Mouse (Mus musculus) heart, embryonic 13.5 days (tissue): ENCODE measurements at regions not wholly inside any gene's neighbourhood (a gene's known extent, or its start where the extent isn't known, plus 50 kb on each side); places are given as distances from the start of the nearest gene placed in this dataset.

Experiments
- ATAC-seq: fragments of 200-750 bp; cut with Nextera tagmentation; 2 replicates; pipeline ENCODE4 v1.8.0; 2017; ENCODE audit warnings: moderate TSS enrichment; ENCODE audit not compliant: insufficient number of reproducible peaks, low FRiP score, low TSS enrichment; ENCODE audit errors: extremely low read depth
- H3K27ac ChIP-seq: fragments of 300-500 bp; sonication (generic); replicated peaks from 2 replicates; pipeline ENCODE4 v1.5.1; 2015; ENCODE audit warnings: moderate library complexity, mild to moderate bottlenecking, inconsistent platforms
- H3K27me3 ChIP-seq: fragments of 300-500 bp; sonication (generic); replicated peaks from 2 replicates; pipeline ENCODE4 v1.6.1; 2015; ENCODE audit warnings: mild to moderate bottlenecking, inconsistent platforms
- H3K36me3 ChIP-seq: fragments of 300-500 bp; sonication (generic); 2 replicates; pipeline ENCODE4 v1.6.1; 2015; ENCODE audit warnings: mild to moderate bottlenecking, inconsistent platforms
- H3K4me1 ChIP-seq: fragments of 300-500 bp; sonication (generic); 2 replicates; pipeline ENCODE4 v1.6.1; 2015; ENCODE audit warnings: inconsistent platforms
- H3K4me2 ChIP-seq: fragments of 300-500 bp; sonication (generic); 2 replicates; pipeline ENCODE4 v1.6.1; 2015; ENCODE audit warnings: inconsistent platforms, mild to moderate bottlenecking, moderate library complexity
- H3K4me3 ChIP-seq: fragments of 300-500 bp; sonication (generic); 2 replicates; pipeline ENCODE4 v1.5.1; 2015; ENCODE audit warnings: moderate library complexity, mild to moderate bottlenecking, inconsistent platforms
- H3K9ac ChIP-seq: fragments of 300-500 bp; sonication (generic); 2 replicates; pipeline ENCODE4 v1.6.1; 2015; ENCODE audit warnings: inconsistent platforms, mild to moderate bottlenecking, moderate library complexity
- H3K9me3 ChIP-seq: fragments of 300-500 bp; sonication (generic); 2 replicates; pipeline ENCODE4 v1.6.1; 2016; ENCODE audit warnings: inconsistent platforms
- WGBS: fragments of 180-500 bp; shearing (Covaris S2); methylation state at CpG from one replicate; pipeline ENCODE4 v1.1.7; 2015; ENCODE audit warnings: mixed read lengths; 5-methylcytosine and 5-hydroxymethylcytosine counted together

DNA sequence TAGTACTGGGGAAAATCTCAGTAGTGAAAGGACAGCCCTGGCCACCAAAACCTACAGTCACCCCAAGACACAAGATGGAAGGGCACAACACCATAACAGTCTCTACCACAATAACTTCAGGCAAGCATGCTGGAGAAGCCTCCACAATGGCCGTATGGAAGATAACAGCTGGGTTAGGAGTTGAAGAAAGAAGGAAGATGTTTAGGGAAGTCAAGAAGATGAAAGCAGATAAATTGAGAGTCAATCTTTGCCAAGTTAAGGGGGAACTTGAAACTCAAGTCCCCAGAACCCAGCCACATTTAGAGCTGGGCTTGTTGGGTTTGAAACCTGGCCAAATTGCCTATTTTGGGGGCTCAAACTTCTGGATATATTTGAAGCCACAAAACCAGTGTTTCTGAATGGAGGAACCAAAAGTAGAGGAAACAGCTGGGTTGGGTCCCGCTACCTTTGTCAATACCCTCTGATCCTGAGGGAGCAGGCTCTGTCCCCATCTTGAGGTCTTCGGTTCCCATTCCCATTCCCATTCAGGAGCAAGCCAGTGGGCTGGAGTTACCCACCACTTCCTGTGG is 147.8 kb downstream of the Cdc5l start:
- H3K36me3 ChIP-seq = no peaks in the 10 kb centered on the region
- no peaks in the 10 kb centered on the region for H3K4me1 ChIP-seq
- H3K27ac ChIP-seq = no peak overlapping the region
- H3K4me2 ChIP-seq = no peak overlapping the region
- no peak overlapping the region for H3K4me3 ChIP-seq
- WGBS = 86% methylated on average over 3 of the region's 3 CpGs
- no peaks in the 10 kb centered on the region for H3K27me3 ChIP-seq
- no peaks in the 10 kb centered on the region for H3K9me3 ChIP-seq
- no peak for ATAC-seq
- H3K9ac ChIP-seq = no peak overlapping the region

DNA sequence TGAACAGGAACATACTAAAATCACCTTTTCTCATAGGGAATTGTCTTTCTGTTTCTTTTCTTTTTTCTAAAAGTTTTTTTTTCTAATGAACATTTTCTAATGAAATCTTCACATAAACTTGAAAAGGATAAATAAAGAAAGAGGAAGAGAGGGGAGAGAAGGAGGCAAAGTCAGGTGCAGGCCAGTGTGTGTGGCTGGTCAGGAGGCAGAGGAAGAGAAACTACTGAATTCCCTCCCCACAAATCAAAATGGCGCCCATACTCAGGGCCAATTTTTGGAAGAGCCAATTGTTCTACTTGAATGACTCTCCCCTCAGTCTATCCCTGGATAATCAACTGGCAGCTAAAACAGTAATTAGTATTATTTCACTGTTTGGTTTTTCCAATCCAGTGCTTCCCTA is 152.0 kb downstream of the Cdc5l start:
- Histone ChIP-seq H3K27ac (no peak overlapping the region), H3K9ac (no peak overlapping the region), H3K9me3 (no peaks in the 10 kb centered on the region), H3K4me1 (no peaks in the 10 kb centered on the region), H3K4me3 (no peak overlapping the region), H3K27me3 (0 out of 2 replicates have a peak, but pooled peaks cover 5% of the 10 kb centered on the region), H3K4me2 (no peak overlapping the region), H3K36me3 (no peaks in the 10 kb centered on the region)
- WGBS = 87% methylated on average over 1 of the region's 1 CpGs
- no peak for ATAC-seq

DNA sequence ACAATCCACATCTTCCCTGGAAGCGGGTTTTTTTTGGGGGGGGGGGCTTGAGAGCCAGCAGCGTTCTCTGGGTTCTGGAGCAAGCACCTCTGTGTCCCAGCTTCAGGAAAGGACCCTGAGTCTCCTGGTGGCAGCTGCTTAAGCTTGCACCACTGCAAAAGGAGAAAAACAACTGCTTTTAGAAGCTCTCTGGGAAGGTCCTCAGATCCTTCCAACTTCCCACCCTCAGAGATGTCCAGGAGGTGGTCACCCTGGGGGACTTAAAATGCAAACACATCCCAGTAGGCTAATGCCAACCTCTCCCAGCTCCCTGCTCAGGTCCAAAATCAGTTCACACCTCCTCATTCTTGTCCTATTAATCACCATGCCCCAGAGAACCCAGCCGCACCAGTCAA is 153.7 kb downstream of the Cdc5l start:
- H3K27me3 ChIP-seq = 0 out of 2 replicates have a peak, but pooled peaks cover 8% of the 10 kb centered on the region
- no peak overlapping the region for H3K27ac ChIP-seq
- 23% methylated on average over 3 of the region's 3 CpGs for WGBS
- H3K9me3 ChIP-seq = no peaks in the 10 kb centered on the region
- no peak overlapping the region for H3K9ac ChIP-seq
- no peaks in the 10 kb centered on the region for H3K4me1 ChIP-seq
- H3K4me3 ChIP-seq = no peak overlapping the region
- no peak overlapping the region for H3K4me2 ChIP-seq
- no peak for ATAC-seq
- no peaks in the 10 kb centered on the region for H3K36me3 ChIP-seq

DNA sequence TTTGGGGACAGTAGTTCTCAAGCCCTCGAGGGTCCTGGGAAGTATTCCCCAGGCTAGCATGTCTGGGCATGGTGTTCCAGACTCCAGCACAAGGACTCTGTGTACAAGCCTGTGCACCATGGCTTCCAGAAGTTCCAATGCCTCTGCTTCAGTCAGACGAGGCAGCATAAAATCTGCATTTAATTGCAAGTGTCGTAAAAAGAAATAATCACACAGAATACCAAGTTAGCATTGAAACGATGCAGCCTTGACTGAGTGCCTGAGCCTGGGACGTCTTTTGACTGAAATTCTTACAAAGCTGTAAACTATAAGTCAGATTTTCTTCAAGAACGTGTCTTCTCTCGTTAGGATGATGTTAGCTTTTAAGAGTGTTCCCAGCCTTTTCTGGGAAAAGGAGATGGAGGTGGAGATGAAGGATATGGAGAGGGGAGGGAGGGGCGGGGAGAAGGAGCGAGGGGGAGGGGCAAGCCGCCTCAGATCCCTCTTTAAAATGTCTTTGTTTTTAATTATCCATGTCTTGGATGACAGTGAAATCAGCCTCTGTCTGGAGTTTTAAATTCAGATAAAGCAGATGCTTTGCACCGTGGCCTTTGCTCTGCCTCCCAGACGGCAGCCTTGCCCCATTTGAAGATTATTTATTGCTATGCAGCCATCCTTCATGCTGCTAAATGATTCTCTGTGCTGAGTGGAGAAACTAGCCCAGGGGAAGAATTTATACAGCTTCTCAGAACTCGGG is 154.3 kb downstream of the Cdc5l start:
- WGBS = 46% methylated on average over 13 of the region's 13 CpGs
- no peaks in the 10 kb centered on the region for H3K36me3 ChIP-seq
- no peak for ATAC-seq
- H3K9me3 ChIP-seq = no peaks in the 10 kb centered on the region
- no peaks in the 10 kb centered on the region for H3K4me1 ChIP-seq
- no peak overlapping the region for H3K4me3 ChIP-seq
- H3K4me2 ChIP-seq = no peak overlapping the region
- 0 out of 2 replicates have a peak, but pooled peaks cover 8% of the 10 kb centered on the region for H3K27me3 ChIP-seq
- H3K27ac ChIP-seq = no peak overlapping the region
- no peak overlapping the region for H3K9ac ChIP-seq

DNA sequence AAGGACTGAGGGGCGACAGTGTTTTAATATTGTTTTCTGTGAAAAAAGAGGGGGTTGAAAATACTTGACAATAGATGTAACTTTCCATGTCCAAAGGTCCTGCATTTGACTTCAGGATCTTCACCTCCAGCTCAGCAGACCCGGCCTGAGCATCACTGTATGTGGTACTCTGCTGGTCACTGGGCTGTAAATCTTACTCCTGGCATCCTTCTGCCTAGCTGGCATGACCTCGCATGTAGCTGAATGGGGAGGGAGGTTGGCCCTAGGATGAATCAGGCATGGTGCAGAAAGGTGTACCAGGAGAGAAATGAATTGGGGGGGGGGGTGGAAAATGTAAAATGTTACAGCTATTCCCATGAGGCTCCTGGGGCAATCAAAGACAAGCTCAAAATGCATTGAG is 156.0 kb downstream of the Cdc5l start:
- WGBS = 70% methylated on average over 3 of the region's 3 CpGs
- ATAC-seq = no peak

DNA sequence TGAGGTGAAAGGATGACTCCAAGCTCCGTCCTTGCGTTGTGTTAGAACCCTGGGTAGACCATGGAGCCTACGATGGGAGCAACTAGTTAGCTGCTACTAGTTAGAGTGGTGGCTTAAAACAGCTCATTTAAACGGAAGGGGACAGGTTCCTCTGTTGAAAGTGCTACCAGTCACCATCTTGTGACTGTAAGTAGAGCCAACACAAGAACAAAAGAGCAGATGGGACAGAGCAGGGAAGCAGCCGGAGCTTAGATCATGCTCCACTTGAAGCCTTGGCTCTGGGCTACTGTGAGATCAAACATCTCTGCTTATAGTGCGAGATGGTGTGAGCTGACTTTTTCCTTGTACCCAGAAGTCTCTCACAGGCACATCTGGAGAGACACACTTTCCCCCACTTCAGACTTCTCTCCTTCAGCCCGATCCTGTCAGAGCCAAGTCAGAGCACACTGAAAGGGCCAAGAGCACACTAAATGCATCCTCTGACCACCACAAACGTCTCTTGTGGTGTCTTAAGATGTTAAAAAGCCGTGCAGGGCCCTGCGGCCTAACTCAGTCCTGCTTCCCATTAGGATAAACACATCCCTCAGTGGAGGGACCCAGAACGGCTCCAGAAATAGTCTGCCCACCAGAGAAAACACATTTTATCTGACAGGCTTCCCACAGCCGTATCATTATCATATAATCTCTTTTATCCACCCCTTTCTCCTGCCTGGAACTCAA is 156.7 kb downstream of the Cdc5l start:
- H3K4me2 ChIP-seq = no peak overlapping the region
- H3K27ac ChIP-seq = no peak overlapping the region
- no peak overlapping the region for H3K4me3 ChIP-seq
- WGBS = 60% methylated on average over 12 of the region's 12 CpGs
- H3K27me3 ChIP-seq = 0 out of 2 replicates have a peak, but pooled peaks cover 8% of the 10 kb centered on the region
- H3K9ac ChIP-seq = no peak overlapping the region
- ATAC-seq = no peak
- H3K4me1 ChIP-seq = no peaks in the 10 kb centered on the region
- H3K9me3 ChIP-seq = 0 out of 2 replicates have a peak, but pooled peaks cover 3% of the 10 kb centered on the region
- H3K36me3 ChIP-seq = no peaks in the 10 kb centered on the region

More for the DNA sequence above, 156.0 kb downstream of the Cdc5l start:
- H3K9ac ChIP-seq = no peak overlapping the region
- no peak overlapping the region for H3K4me3 ChIP-seq
- H3K9me3 ChIP-seq = no peaks in the 10 kb centered on the region
- no peak overlapping the region for H3K27ac ChIP-seq
- H3K36me3 ChIP-seq = no peaks in the 10 kb centered on the region
- H3K4me1 ChIP-seq = no peaks in the 10 kb centered on the region
- no peak overlapping the region for H3K4me2 ChIP-seq
- 0 out of 2 replicates have a peak, but pooled peaks cover 8% of the 10 kb centered on the region for H3K27me3 ChIP-seq

DNA sequence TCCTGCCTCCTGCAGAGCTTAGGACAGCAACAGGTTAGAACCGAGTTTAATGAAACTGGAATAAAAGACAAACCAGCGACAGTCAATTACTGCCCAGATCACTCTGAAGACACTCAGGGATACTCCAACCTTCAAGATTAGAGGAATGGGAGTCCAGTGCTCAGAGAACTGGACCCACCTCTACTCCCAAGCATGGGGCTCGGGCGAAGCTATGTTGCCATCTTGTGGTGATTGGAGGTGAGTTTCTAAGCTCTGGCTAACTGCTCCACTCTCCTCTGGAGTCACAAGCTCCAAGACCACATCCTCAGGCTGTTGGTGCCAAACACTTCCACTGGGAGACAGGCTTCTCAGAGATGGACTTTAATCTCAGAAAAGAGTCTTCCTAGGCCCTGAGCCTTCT is 158.6 kb downstream of the Cdc5l start:
- WGBS = 58% methylated on average over 4 of the region's 4 CpGs
- Histone ChIP-seq H3K4me1 (no peaks in the 10 kb centered on the region), H3K9ac (no peak overlapping the region), H3K27ac (no peak overlapping the region), H3K9me3 (peaks cover 10% of the 10 kb centered on the region), H3K36me3 (no peaks in the 10 kb centered on the region), H3K4me3 (no peak overlapping the region), H3K4me2 (no peak overlapping the region), H3K27me3 (0 out of 2 replicates have a peak, but pooled peaks cover 8% of the 10 kb centered on the region)
- no peak for ATAC-seq

DNA sequence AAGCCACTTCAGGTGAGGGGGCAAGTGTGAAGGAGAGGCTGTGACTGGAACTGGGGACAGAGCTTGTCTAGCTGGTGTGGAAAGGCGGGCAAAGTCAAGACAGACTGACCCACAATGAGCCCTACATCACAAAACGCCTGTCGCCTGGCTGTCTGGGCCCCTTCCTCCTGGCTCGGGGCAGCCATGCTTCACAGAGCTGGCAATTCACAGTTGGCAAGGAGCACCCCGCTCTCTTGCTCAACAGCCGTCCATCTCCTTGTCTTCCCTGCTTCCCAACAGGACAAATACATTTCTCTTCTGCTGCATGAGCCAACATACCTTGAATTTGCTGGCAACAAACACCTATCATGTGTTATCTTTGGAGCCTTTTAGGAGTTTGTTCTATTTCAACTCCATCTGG is 166.8 kb downstream of the Cdc5l start:
- no peak overlapping the region for H3K27ac ChIP-seq
- H3K9me3 ChIP-seq = peaks cover 7% of the 10 kb centered on the region
- no peak overlapping the region for H3K9ac ChIP-seq
- H3K4me2 ChIP-seq = no peak overlapping the region
- WGBS = 66% methylated on average over 6 of the region's 6 CpGs
- H3K4me1 ChIP-seq = no peaks in the 10 kb centered on the region
- H3K4me3 ChIP-seq = no peak overlapping the region
- H3K36me3 ChIP-seq = no peaks in the 10 kb centered on the region
- no peak for ATAC-seq
- H3K27me3 ChIP-seq = 0 out of 2 replicates have a peak, but pooled peaks cover 3% of the 10 kb centered on the region

DNA sequence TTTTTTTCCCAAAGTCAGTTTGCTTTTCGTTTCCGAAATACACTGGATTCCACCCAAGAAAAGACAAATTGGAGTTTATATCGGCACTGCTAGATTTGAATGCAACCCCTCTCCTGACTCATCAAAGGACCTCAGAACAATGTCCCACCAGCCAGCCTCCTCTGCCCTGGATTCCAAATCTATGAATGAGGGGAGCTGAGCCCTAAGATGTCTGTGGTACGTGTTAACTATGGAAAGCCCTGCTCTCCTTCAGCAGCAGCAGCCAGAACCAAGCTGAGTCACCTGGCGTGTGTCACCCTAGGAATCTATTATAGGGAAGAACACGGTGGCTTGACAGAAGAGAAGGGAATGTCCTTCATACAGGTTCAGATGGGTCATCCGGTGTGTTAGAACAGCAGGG is 167.9 kb downstream of the Cdc5l start:
- Histone ChIP-seq H3K4me3 (no peak overlapping the region), H3K9ac (no peak overlapping the region), H3K36me3 (no peaks in the 10 kb centered on the region), H3K4me2 (no peak overlapping the region), H3K27ac (no peak overlapping the region), H3K4me1 (no peaks in the 10 kb centered on the region), H3K9me3 (no peaks in the 10 kb centered on the region), H3K27me3 (0 out of 2 replicates have a peak, but pooled peaks cover 3% of the 10 kb centered on the region)
- 70% methylated on average over 7 of the region's 7 CpGs for WGBS
- ATAC-seq = no peak

DNA sequence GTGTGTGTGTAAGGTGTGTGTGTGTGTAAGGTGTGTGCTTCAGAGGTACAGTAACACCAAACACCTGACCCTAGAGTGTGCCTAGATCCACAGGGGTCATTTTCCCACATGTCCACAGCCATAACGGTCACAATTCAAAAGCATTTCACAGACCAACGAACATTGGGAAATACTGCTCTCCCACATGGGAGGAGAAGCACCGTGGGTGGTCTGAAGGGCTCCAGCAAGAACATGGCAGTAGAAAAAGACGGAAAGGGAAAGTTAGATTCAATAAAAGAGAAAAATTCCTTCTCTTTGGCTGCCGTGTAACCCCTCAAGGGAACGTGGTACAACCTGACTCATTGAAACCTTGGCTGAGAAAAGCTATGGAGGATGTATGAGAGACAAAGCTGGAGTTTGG is 169.1 kb downstream of the Cdc5l start:
- no peak for ATAC-seq
- WGBS = 58% methylated on average over 6 of the region's 6 CpGs

DNA sequence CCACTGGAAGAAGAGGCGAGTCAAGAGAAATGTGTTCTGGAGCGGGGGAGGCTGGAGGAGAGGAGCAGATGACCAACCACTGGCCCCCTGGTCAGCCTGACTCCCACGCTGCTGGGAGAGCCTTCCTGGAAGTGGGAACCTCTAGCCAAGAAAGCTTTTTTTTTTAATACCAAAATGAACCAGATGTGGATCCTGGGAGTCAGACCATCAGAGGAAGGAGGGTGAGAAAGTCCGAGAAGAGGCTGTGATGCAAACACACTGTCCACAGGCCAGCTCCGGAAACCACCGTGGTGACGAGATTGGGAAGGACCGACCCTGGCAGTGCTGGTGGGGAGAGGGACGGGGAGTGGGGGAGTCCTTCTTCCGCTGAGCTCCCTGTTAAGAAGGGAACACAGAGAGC is 173.1 kb downstream of the Cdc5l start:
- Histone ChIP-seq H3K4me2 (no peak overlapping the region), H3K36me3 (no peaks in the 10 kb centered on the region), H3K9ac (no peak overlapping the region), H3K4me3 (no peak overlapping the region), H3K9me3 (peaks cover 3% of the 10 kb centered on the region; the same call in 1 of the 2 replicates), H3K27ac (no peak overlapping the region), H3K27me3 (no peaks in the 10 kb centered on the region), H3K4me1 (peaks cover 5% of the 10 kb centered on the region; the same call in 1 of the 2 replicates)
- WGBS = 82% methylated on average over 10 of the region's 10 CpGs
- no peak for ATAC-seq

More for the DNA sequence above, 169.1 kb downstream of the Cdc5l start:
- Histone ChIP-seq H3K27ac (no peak overlapping the region), H3K4me3 (no peak overlapping the region), H3K9me3 (no peaks in the 10 kb centered on the region), H3K4me1 (no peaks in the 10 kb centered on the region), H3K36me3 (no peaks in the 10 kb centered on the region), H3K4me2 (no peak overlapping the region), H3K27me3 (0 out of 2 replicates have a peak, but pooled peaks cover 3% of the 10 kb centered on the region), H3K9ac (no peak overlapping the region)
